ENCODE assay signal across 9 mouse cellular contexts in the genomic region with DNA sequence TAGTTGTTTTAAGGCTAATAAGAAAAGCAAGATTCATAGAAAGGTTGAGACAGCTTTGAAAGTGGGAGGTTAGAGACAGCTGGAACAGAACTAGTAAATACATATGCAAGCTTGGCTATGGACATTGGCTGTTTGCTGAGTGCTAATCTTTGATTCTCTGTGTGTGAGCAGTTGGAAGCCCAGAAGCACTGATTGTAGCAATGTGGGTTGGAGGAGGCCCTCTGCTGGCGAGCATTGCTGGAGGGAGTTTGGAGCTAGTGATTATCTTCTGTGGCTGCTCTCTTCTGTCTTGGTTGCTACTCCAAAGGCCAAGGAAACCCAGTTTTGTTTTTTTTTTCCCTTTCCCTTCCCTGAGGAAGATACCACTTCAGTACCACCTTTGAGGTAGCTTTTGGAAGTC. TPM values are rescaled to one million over a fixed set of nuclear protein-coding genes. Genes with fewer than 3 reads are reported as not detected.
DNase-seq lines count a peak whose midpoint lies in the region; ATAC-seq lines count a peak whose summit lies in the region.
"Had no signal": no experiment of that assay in that cellular context is flagged by ENCODE, and none has a peak within 500 bp of the region (broad histone marks: within the 10 kb centered on the region; RNA-seq: fewer than 3 reads in every experiment).

No protein-coding gene starts in this region.

- no peak for DNase-seq in forebrain, embryonic 10.5 days (ENCODE audit: extremely low spot score, low spot score)
- DNase-seq in 416B (ENCODE audit: low read depth), result peak; percentile 47
- peak; percentile 69 for DNase-seq in adrenal gland, postnatal 10 days
- DNase-seq in frontal cortex, adult 2 months (ENCODE audit: extremely low spot score in 1 of 2, low spot score in 1 of 2), result peak; percentile 9 to 52
- DNase-seq in layer of hippocampus, postnatal 36 days, result peak; percentile 54 to 59
- DNase-seq in urinary bladder, adult 18-20 months (ENCODE audit: low spot score in 2 of 2), result no peak

- no peaks in the 10 kb centered on the region for H3K27me3 ChIP-seq in forebrain, embryonic 15.5 days
- H3K27me3 ChIP-seq in forebrain, embryonic 10.5 days (ENCODE audit: poor library complexity, severe bottlenecking), result no peaks in the 10 kb centered on the region
- no peaks in the 10 kb centered on the region for H3K27me3 ChIP-seq in midbrain, embryonic 15.5 days (replicated peaks)

- no peak for ATAC-seq in forebrain, embryonic 15.5 days (replicated peaks)
- ATAC-seq in midbrain, embryonic 15.5 days (replicated peaks), result no peak

- no peak overlapping the region for H3K4me2 ChIP-seq in forebrain, embryonic 15.5 days (replicated peaks)
- no peak overlapping the region for H3K4me2 ChIP-seq in midbrain, embryonic 15.5 days

- peak overlapping the region; percentile 49; the same call in 1 of the 2 replicates for H3K27ac ChIP-seq in forebrain, embryonic 15.5 days (replicated peaks)
- H3K27ac ChIP-seq in forebrain, embryonic 10.5 days, result no peak overlapping the region
- H3K27ac ChIP-seq in midbrain, embryonic 15.5 days, result peak overlapping the region; percentile 49; the same call in 1 of the 2 replicates

- H3K4me3 ChIP-seq in forebrain, embryonic 15.5 days, result no peak overlapping the region
- H3K4me3 ChIP-seq in forebrain, embryonic 10.5 days, result no peak overlapping the region
- no peak overlapping the region for H3K4me3 ChIP-seq in midbrain, embryonic 15.5 days

- no peaks in the 10 kb centered on the region for H3K36me3 ChIP-seq in forebrain, embryonic 15.5 days
- peaks cover 24% of the 10 kb centered on the region for H3K36me3 ChIP-seq in forebrain, embryonic 10.5 days (replicated peaks)
- no peaks in the 10 kb centered on the region for H3K36me3 ChIP-seq in midbrain, embryonic 15.5 days (replicated peaks)

- no peak overlapping the region for H3K9ac ChIP-seq in forebrain, embryonic 15.5 days (replicated peaks)
- no peak overlapping the region for H3K9ac ChIP-seq in midbrain, embryonic 15.5 days

- peaks cover 31% of the 10 kb centered on the region for H3K4me1 ChIP-seq in forebrain, embryonic 15.5 days
- peaks cover 19% of the 10 kb centered on the region for H3K4me1 ChIP-seq in forebrain, embryonic 10.5 days
- H3K4me1 ChIP-seq in midbrain, embryonic 15.5 days, result peaks cover 16% of the 10 kb centered on the region

- H3K9me3 ChIP-seq in forebrain, embryonic 15.5 days, result no peaks in the 10 kb centered on the region
- H3K9me3 ChIP-seq in forebrain, embryonic 10.5 days, result no peaks in the 10 kb centered on the region
- no peaks in the 10 kb centered on the region for H3K9me3 ChIP-seq in midbrain, embryonic 15.5 days

- WGBS in forebrain, embryonic 15.5 days, result 17% methylated on average over 1 of the region's 1 CpGs
- 21% methylated on average over 1 of the region's 1 CpGs for WGBS in forebrain, embryonic 10.5 days
- WGBS in midbrain, embryonic 15.5 days, result 22% methylated on average over 1 of the region's 1 CpGs

RNA-seq across cellular contexts. Expression of gene a, which starts 26.6 kb away (rescaled TPM):
- polyA plus RNA-seq in forebrain, embryonic 15.5 days (2015; fragmentation: Nextera tagmentation; extraction: Ambion mirVana), result 0.50 and 0.55 TPM in 2 replicates
- polyA plus RNA-seq in forebrain, embryonic 10.5 days (2016; fragmentation: Nextera tagmentation; extraction: Ambion mirVana), result 1.3 and 2.0 TPM in 2 replicates
- total RNA-seq in adrenal gland, postnatal 10 days (2021), result not detected
- 0.74 and 1.0 TPM in 2 replicates for polyA plus RNA-seq in frontal cortex, adult 2 months (2012; rRNA removed)
- not detected for total RNA-seq in layer of hippocampus, postnatal 36 days (2021)
- 0.86 and 1.5 TPM in 2 replicates for polyA plus RNA-seq in midbrain, embryonic 15.5 days (2015; fragmentation: Nextera tagmentation; extraction: Ambion mirVana)

RNA-seq across cellular contexts. Expression of gene Raly, which starts 26.9 kb away (rescaled TPM):
- polyA plus RNA-seq in forebrain, embryonic 15.5 days (2015; fragmentation: Nextera tagmentation; extraction: Ambion mirVana), result 37.1 and 38.2 TPM in 2 replicates
- polyA plus RNA-seq in forebrain, embryonic 10.5 days (2016; fragmentation: Nextera tagmentation; extraction: Ambion mirVana), result 45.6 and 56.1 TPM in 2 replicates
- total RNA-seq in adrenal gland, postnatal 10 days (2021), result 100 to 1,000 TPM; 170 to 177 TPM
- polyA plus RNA-seq in frontal cortex, adult 2 months (2012; rRNA removed), result 115 and 116 TPM in 2 replicates
- total RNA-seq in layer of hippocampus, postnatal 36 days (2021), result 10 to 100 TPM; 66.5 to 67.0 TPM
- polyA plus RNA-seq in midbrain, embryonic 15.5 days (2015; fragmentation: Nextera tagmentation; extraction: Ambion mirVana), result 25.3 and 34.1 TPM in 2 replicates

RNA-seq across cellular contexts. Expression of gene Gm14214, which starts 48.0 kb away (rescaled TPM):
- not detected in 2 replicates for polyA plus RNA-seq in forebrain, embryonic 15.5 days (2015; fragmentation: Nextera tagmentation; extraction: Ambion mirVana)
- not detected in 2 replicates for polyA plus RNA-seq in forebrain, embryonic 10.5 days (2016; fragmentation: Nextera tagmentation; extraction: Ambion mirVana)
- not detected for total RNA-seq in adrenal gland, postnatal 10 days (2021)
- polyA plus RNA-seq in frontal cortex, adult 2 months (2012; rRNA removed), result not detected in 2 replicates
- total RNA-seq in layer of hippocampus, postnatal 36 days (2021), result not detected
- polyA plus RNA-seq in midbrain, embryonic 15.5 days (2015; fragmentation: Nextera tagmentation; extraction: Ambion mirVana), result not detected in 2 replicates
- polyA plus RNA-seq: intestine, embryonic 14.5 days had no signal

Comparison
In these comparisons a context has a peak if more than half of its experiments do, and no peak if none do; other contexts are left out.
1. DNase-seq: peak in 416B (single experiment), adrenal gland, postnatal 10 days (single experiment), frontal cortex, adult 2 months (2 of 2) and layer of hippocampus, postnatal 36 days (2 of 2); none in forebrain, embryonic 10.5 days (single experiment) and urinary bladder, adult 18-20 months (0 of 2).